Mouse (Mus musculus) forebrain, embryonic 11.5 days (tissue): Measurements from ENCODE around the gene Jade2. TPM values are rescaled to one million over a fixed set of nuclear protein-coding genes. Genes with fewer than 3 reads are reported as not detected.

Source experiments
- ATAC-seq: fragments of 200-750 bp; cut with Nextera tagmentation; replicated peaks from 2 replicates; pipeline ENCODE4 v1.8.0; 2017; ENCODE audit warnings: moderate TSS enrichment; ENCODE audit not compliant: low FRiP score
- DNase-seq: peaks from one replicate; pipeline ENCODE4 v3.0.0-alpha.2; 2017; ENCODE audit warnings: low spot score
- H3K27ac ChIP-seq: fragments of 300-500 bp; sonication (generic); 2 replicates; pipeline ENCODE4 v1.5.1; 2014; ENCODE audit warnings: low read depth, low read length
- H3K27me3 ChIP-seq: fragments of 300-500 bp; sonication (generic); 2 replicates; pipeline ENCODE4 v1.6.1; 2014; ENCODE audit warnings: mild to moderate bottlenecking, low read length, mixed read lengths; ENCODE audit not compliant: control insufficient read depth, insufficient read depth
- H3K36me3 ChIP-seq: fragments of 300-500 bp; sonication (generic); 2 replicates; pipeline ENCODE4 v1.6.1; 2014; ENCODE audit warnings: mild to moderate bottlenecking, low read length, moderate library complexity, mixed read lengths; ENCODE audit not compliant: control insufficient read depth, insufficient read depth
- H3K4me1 ChIP-seq: fragments of 300-500 bp; sonication (generic); replicated peaks from 2 replicates; pipeline ENCODE4 v1.6.1; 2014; ENCODE audit warnings: low read length, mixed read lengths; ENCODE audit not compliant: control insufficient read depth, insufficient read depth
- H3K4me2 ChIP-seq: fragments of 300-500 bp; sonication (generic); 2 replicates; pipeline ENCODE4 v1.6.1; 2014; ENCODE audit warnings: low read depth, mild to moderate bottlenecking, low read length, moderate library complexity, mixed read lengths; ENCODE audit not compliant: severe bottlenecking
- H3K4me3 ChIP-seq: fragments of 300-500 bp; sonication (generic); 2 replicates; pipeline ENCODE4 v1.5.1; 2014; ENCODE audit warnings: low read depth, low read length
- H3K9ac ChIP-seq: fragments of 300-500 bp; sonication (generic); 2 replicates; pipeline ENCODE4 v1.6.1; 2014; ENCODE audit warnings: low read length
- H3K9me3 ChIP-seq: fragments of 300-500 bp; sonication (generic); 2 replicates; pipeline ENCODE4 v1.6.1; 2016; ENCODE audit warnings: low read length, mixed read lengths; ENCODE audit not compliant: control insufficient read depth
- WGBS: fragments of 180-500 bp; shearing (Covaris S2); extraction: QIAGEN DNeasy Blood & Tissue Kit; methylation state at CpG from one replicate; pipeline ENCODE4 v1.1.7; 2014; 5-methylcytosine and 5-hydroxymethylcytosine counted together
- polyA plus RNA-seq: library from polyadenylated mRNA; unstranded; fragments of >200 nt; fragmentation: Nextera tagmentation; extraction: Ambion mirVana; gene quantifications from 2 replicates; pipeline ENCODE4 v1.2.1, GENCODE M21; 2014

The Jade2 gene
- polyA plus RNA-seq, 1 experiment from 2014 or later: 0.29 TPM

DNA sequence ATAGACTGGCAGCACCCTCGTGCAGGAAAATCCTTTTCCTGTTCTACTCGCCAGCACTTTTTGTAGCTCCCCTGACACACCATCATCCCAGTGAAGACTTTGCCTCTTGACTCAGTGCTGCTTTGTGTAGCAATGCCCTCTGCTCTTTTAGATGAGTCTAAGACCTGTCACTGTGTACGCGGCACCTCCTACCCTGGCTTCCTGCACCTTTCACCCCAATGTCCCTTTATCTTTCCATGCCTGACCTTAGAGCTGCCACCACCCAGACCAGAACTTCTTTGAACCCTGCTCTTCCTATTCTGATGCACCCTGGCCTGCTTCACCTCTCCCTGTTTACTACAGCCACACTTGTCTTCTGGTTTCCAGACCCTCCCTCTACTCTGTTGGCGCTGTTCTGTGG, 89.2 kb downstream of the Jade2 start:
- Histone ChIP-seq H3K4me3 (no peak overlapping the region), H3K36me3 (no peaks in the 10 kb centered on the region), H3K27me3 (no peaks in the 10 kb centered on the region), H3K4me1 (peaks cover 2% of the 10 kb centered on the region; the same call in 1 of the 2 replicates), H3K4me2 (no peak overlapping the region), H3K9me3 (no peaks in the 10 kb centered on the region), H3K9ac (no peak overlapping the region), H3K27ac (no peak overlapping the region)
- 85% methylated on average over 5 of the region's 5 CpGs for WGBS
- ATAC-seq (no peak), DNase-seq (no peak)

DNA sequence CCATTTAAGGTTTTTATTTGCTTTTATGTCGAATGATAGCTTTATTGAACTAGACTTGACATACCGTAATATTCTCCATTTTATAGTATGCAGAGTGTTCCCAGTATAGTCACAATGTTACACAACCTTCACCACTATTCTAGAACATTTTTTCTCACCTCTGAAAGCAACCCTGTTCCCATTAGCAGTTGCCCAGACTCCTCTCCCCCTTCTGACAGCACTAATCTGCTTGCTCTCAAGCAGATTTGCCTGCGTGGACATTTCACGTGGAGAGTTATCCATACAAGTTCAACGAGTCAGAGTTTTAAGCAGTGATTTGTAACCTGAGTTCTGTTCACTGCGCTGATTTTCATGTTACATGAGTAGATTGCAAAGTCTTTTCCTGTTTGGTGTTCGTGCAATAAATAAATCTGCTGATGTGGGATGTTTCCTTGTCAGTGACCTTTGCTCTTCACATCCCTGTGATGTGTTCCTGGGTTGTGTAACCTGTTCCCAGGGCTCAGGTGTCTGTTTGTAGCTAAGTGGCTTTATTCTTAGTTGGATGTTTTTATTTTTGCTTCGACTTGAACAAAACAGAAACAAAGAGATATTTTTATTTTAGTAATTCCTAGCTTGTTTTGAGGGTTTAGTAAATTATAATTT, 89.8 kb downstream of the Jade2 start:
- DNase-seq (no peak), ATAC-seq (no peak)
- Histone ChIP-seq H3K9me3 (no peaks in the 10 kb centered on the region), H3K4me1 (peaks cover 2% of the 10 kb centered on the region; the same call in 1 of the 2 replicates), H3K27me3 (no peaks in the 10 kb centered on the region), H3K9ac (no peak overlapping the region), H3K27ac (no peak overlapping the region), H3K4me2 (no peak overlapping the region), H3K36me3 (no peaks in the 10 kb centered on the region), H3K4me3 (no peak overlapping the region)
- WGBS: 82% methylated on average over 8 of the region's 8 CpGs

DNA sequence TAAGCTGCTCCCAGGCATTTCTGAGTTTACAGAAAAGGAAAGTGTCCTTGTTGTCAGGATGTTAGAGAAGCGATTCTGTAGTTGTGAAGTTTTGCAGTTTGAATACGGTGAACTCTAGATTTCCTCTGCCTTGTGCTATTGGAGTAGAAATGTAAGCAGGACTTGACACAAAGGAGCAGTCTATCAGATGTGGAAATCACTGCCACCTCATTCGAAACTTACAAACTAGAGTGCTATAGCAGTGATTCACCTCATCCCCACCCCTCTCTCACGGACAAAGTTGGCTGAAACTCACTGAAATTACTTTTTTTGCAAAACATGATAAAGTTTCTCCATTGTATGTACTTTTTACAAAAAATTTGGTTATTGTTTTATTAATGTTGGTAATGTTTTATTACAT, 92.6 kb downstream of the Jade2 start:
- Histone ChIP-seq H3K4me3 (no peak overlapping the region), H3K4me1 (peaks cover 2% of the 10 kb centered on the region; the same call in 1 of the 2 replicates), H3K9ac (no peak overlapping the region), H3K9me3 (no peaks in the 10 kb centered on the region), H3K4me2 (no peak overlapping the region), H3K27me3 (no peaks in the 10 kb centered on the region), H3K27ac (no peak overlapping the region), H3K36me3 (no peaks in the 10 kb centered on the region)
- WGBS: 86% methylated on average over 4 of the region's 4 CpGs
- DNase-seq (no peak), ATAC-seq (no peak)

DNA sequence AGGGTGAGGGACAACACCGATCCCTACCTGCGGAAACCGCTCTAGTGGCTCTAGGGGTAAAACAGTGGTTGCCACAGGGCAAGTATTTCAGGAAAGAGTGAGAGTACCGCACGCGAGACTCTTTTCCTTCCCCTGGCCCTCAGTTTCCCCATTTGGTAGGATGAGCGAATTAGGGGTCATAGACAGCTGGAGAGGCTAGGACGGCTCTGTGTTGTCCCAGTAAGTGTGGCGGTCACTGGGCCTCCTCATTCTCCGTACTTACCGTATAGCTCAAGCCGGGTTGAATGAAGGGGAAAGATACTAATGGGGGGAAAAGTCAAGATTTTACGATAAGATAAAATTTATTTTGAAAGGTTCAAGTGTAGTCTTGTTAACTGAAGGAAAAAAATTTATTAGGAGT, 93.5 kb downstream of the Jade2 start:
- 8% methylated on average over 13 of the region's 13 CpGs for WGBS
- peak overlapping the region; percentile 75 for H3K9ac ChIP-seq
- DNase-seq: no peak
- ATAC-seq: no peak
- H3K27ac ChIP-seq: no peak overlapping the region
- H3K4me3 ChIP-seq: peak overlapping the region; percentile 86
- no peaks in the 10 kb centered on the region for H3K36me3 ChIP-seq
- H3K27me3 ChIP-seq: no peaks in the 10 kb centered on the region
- no peaks in the 10 kb centered on the region for H3K9me3 ChIP-seq
- peak overlapping the region; percentile 92 for H3K4me2 ChIP-seq
- peaks cover 2% of the 10 kb centered on the region; the same call in 1 of the 2 replicates for H3K4me1 ChIP-seq

Other genes with a start within 250 kb of the Jade2 start
- gene Nhp2, start 237.9 kb downstream of the Jade2 start, polyA plus RNA-seq: 154 and 165 TPM in 2 replicates
- gene Rmnd5b, start 221.8 kb downstream of the Jade2 start, polyA plus RNA-seq: 40.4 and 47.8 TPM in 2 replicates
- gene N4bp3, start 206.8 kb downstream of the Jade2 start, polyA plus RNA-seq: 11.3 and 11.7 TPM in 2 replicates
- gene D930048N14Rik, start 206.7 kb downstream of the Jade2 start, polyA plus RNA-seq: 0.97 and 1.1 TPM in 2 replicates
- 75.6 and 94.9 TPM in 2 replicates for gene 0610009B22Rik, start 168.8 kb downstream of the Jade2 start, polyA plus RNA-seq
- gene Sec24a, start 94.0 kb downstream of the Jade2 start, polyA plus RNA-seq: 15.2 and 18.5 TPM in 2 replicates
- 113 and 116 TPM in 2 replicates for gene Sar1b, start 94.0 kb downstream of the Jade2 start, polyA plus RNA-seq
- gene Cdkn2aipnl, start 110.0 kb upstream of the Jade2 start, polyA plus RNA-seq: 130 and 142 TPM in 2 replicates
- 163 and 177 TPM in 2 replicates for gene Ube2b, start 143.1 kb upstream of the Jade2 start, polyA plus RNA-seq
- 13.2 and 13.6 TPM in 2 replicates for gene Cdkl3, start 146.6 kb upstream of the Jade2 start, polyA plus RNA-seq
- gene Ppp2ca, start 241.0 kb upstream of the Jade2 start, polyA plus RNA-seq: 122 and 128 TPM in 2 replicates